Mouse (Mus musculus): ENCODE results near the gene Dpp6.

GRCm38 (mm10) chr5:27083762-27084161 lies 266.8 kb downstream of the Dpp6 start:
- TF ChIP-seq CTCF (IDR thresholded peaks at IDR 0.05; ENCODE audit: control insufficient read depth, insufficient read depth, low read length) (no peak), POLR2A (IDR thresholded peaks at IDR 0.05; ENCODE audit: borderline replicate concordance, control insufficient read depth, low read depth, low read length) (no peak)

All from bone marrow, adult 2 months (tissue).